Mouse (Mus musculus): ENCODE measurements around the gene Mcm5. TPM values are rescaled to one million over a fixed set of nuclear protein-coding genes. Genes with fewer than 3 reads are reported as not detected.

Gene Mcm5
- polyA plus RNA-seq, 1 experiment from 2014 or later: 188 TPM

Other genes starting within 250 kb of the Mcm5 start
- gene Isx, start 236.4 kb upstream of the Mcm5 start, polyA plus RNA-seq (2014; fragmentation: Nextera tagmentation; extraction: Ambion mirVana): not detected in 2 replicates
- gene Hmgxb4, start 116.2 kb upstream of the Mcm5 start, polyA plus RNA-seq (2014; fragmentation: Nextera tagmentation; extraction: Ambion mirVana): 45.6 and 55.4 TPM in 2 replicates
- gene Tom1, start 75.9 kb upstream of the Mcm5 start, polyA plus RNA-seq (2014; fragmentation: Nextera tagmentation; extraction: Ambion mirVana): 20.1 and 29.1 TPM in 2 replicates
- 12.5 and 15.0 TPM in 2 replicates for gene Hmox1, start 15.9 kb upstream of the Mcm5 start, polyA plus RNA-seq (2014; fragmentation: Nextera tagmentation; extraction: Ambion mirVana)
- gene Rasd2, start 104.4 kb downstream of the Mcm5 start, polyA plus RNA-seq (2014; fragmentation: Nextera tagmentation; extraction: Ambion mirVana): 1.2 and 1.9 TPM in 2 replicates

Data from kidney, embryonic 14.5 days (tissue).